Mouse (Mus musculus) neural tube, embryonic 10.5 days (tissue): ENCODE data around the gene Tacr2.

Experiments used
- DNase-seq: peaks from one replicate; pipeline ENCODE4 v3.0.0-alpha.2; 2017; ENCODE audit warnings: low spot score; ENCODE audit errors: extremely low spot score

Gene Tacr2

DNA sequence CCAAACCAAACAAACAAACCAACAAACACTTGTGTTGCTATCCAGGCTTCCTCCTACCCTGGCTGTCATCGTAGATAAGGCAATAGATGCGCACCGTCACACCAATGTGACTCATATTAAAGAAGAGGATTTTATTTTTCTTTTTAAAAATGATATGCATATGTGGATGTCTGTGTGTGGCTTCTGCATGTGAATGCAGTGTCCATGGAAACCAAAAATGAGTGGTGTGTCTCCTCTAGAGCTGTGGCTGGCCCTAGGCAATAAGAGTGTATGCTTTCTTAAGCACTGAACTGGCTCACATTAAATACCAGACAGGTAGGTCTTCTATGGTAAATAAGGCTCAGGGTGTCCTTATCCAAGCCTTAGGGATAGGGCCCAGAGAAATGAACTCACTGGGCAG, 13.6 kb upstream of the Tacr2 start:
- no peak for DNase-seq

GRCm38 (mm10) chr10:62239270-62239669, 13.0 kb upstream of the Tacr2 start:
- DNase-seq = no peak

GRCm38 (mm10) chr10:62242358-62242757, 9.9 kb upstream of the Tacr2 start:
- no peak for DNase-seq

- DNase-seq = peak; percentile 39
Measured at GRCm38 (mm10) chr10:62242896-62243295, 9.3 kb upstream of the Tacr2 start.

DNA sequence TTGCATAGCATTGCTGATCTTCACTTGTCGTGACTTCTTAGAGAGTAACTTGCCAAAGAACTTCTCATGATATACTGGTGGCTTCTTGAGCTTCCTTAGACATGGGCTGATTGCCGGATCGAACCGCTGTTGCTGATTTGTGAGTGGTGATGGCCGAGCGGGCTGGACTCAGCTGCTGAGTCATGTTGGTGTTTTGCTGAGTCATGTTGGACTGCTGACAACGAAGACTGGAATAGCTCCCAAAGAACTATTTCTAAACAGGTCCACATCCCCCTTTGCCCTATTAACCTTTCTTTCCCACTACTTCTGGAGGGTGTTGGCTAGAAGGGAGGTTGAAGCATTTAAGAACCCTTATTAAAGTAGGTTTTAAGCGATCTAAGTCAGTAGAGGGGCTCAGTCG, 8.2 kb upstream of the Tacr2 start:
- DNase-seq = no peak

DNA sequence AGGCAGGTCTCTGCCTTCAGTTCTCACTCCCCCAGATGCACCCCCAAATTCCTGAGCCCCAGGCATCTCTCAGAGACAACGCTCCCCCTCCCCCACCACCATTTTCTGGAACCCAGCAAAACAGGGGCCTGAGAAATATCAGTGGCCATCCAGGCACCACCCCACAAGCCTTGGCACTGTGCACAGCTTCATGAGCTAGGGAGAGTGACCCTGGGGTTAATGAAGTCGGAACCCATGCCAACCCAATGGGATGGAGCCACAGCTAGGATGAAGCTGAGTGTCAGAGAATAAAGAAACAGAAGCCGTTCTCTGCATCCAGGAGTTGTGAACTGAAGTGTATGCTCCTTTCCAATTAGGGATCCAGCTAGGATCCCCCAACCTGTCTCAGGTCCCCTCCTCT, 5.1 kb upstream of the Tacr2 start:
- no peak for DNase-seq

DNA sequence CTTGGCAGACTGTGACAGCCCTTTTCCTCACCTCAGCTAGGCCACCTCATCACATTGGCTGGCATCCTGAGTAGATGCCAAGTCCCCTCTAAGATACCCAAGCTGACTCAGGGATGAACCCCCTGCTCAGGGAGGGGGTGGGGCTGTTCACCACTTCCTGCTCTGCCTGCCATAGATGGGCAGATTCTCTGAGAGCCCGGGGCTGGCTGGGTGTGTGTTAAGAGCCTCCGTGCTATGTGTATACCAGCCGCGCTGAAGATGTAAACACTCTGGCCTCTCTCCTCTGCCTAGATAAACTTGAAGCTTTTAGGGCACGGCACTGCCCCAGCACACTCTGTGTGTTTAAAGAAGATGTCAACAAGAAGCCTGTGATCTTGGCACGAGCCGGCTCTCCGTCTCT, 4.4 kb upstream of the Tacr2 start:
- no peak for DNase-seq

- DNase-seq = no peak
Measured at GRCm38 (mm10) chr10:62252496-62253235, 428 bp downstream of the Tacr2 start.

DNA sequence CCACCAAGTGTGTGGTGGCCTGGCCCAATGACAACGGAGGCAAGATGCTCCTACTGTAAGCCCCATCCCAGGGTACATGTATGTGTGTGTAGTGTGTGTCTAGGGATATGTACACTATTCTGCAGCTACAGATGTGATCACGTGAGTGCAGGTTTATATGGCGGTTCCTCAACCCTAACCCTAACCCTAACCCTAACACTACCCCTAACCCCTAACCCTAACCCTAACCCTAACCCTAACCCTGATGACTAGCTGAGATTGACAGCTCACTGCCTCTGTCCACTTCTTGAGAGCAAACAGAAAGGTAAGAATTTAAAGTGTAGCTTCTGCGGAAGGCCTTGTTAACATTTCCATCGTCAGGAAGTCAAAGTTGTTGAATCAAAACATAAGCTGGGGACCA, 6.1 kb downstream of the Tacr2 start:
- DNase-seq = no peak

DNA sequence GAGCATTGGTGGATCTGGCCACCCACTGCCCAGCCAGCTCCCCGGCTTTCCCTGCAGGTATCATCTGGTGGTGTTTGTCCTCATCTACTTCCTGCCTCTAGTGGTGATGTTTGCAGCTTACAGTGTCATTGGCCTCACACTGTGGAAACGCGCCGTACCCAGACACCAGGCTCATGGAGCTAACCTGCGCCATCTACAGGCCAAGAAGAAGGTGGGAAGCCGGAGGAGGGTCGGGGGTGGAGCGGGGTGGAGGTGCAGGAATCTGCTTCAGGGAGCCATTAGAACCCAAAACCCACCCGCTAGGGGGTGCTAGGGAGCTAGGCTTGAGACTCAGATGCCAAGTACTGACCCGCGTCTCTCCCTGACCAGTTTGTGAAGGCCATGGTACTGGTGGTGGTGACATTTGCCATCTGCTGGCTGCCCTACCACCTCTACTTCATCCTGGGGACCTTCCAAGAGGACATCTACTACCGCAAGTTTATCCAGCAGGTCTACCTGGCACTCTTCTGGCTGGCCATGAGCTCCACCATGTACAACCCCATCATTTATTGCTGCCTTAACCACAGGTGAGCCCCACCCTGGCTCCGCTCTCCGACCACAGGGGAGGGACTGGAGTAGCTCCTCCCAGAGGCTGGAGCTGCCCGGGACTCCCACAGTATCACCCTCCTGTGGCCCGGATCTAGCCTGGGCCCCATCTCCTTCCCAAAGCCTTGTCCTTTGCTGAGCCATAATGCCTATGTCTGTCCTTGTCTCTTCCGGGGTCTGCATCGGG, 9.1 kb downstream of the Tacr2 start:
- DNase-seq = peak; percentile 88

DNA sequence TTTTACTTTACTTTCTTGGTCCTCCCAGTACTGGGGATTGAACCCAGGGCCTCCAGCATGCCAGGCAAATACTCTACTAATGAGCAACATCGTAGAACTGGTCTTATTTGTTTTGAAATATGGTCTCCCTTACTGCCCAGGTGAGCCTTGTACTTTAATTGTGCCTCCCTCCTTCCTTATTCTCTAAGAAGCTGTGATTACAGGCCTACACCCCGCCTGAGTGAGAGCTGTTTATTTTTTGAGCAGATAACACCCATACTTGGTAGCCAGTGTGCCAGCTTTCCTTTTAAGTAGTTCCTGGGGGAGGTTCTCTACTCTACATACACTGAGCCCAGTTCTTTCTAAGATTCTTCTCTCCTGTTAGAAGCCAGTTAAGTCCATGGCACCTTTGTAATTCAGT, 12.1 kb downstream of the Tacr2 start:
- DNase-seq = no peak

DNA sequence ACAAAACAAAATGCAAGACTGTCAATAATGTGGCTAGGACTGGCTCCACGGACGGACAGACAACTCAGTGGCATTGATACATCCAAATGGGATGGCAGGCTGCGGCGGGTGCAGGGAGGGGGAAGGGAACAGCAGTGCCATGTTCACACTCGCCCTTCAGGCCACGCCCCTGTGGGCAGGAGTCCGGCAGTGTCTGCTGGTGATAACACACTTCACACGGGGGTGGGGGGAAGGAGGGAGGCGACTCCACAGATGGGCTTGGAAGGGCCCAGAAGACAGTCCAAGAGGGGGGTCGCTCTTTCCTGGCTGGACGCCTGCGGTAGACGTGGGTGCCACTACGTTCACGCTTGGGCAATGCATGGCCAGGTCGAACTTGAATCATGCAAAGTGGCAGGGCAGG, 17.0 kb downstream of the Tacr2 start:
- no peak for DNase-seq

- peak; percentile 83 for DNase-seq
Measured at GRCm38 (mm10) chr10:62275235-62275634, 23.0 kb downstream of the Tacr2 start.

- DNase-seq = no peak
Measured at GRCm38 (mm10) chr10:62277499-62278293, 25.5 kb downstream of the Tacr2 start.

DNA sequence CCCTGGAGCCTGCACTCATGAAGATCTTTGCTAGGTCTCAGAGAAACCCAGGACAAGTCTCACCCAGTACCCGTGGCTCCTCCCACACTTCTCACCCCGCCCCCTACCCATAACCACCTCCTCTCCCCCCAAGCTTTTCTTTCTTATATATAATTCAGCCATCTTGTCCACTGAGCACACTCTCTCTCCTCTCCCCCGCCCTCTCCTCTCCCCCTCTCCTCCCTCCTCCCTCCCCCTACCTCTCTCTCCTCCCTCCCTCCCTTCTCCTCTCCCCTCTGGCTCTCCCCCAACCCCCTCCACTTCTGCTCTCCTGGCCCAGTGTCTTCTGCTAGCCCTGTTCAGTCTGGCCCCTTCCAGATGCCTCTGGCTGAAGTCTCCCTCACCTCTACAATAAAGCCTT, 26.8 kb downstream of the Tacr2 start:
- no peak for DNase-seq

DNA sequence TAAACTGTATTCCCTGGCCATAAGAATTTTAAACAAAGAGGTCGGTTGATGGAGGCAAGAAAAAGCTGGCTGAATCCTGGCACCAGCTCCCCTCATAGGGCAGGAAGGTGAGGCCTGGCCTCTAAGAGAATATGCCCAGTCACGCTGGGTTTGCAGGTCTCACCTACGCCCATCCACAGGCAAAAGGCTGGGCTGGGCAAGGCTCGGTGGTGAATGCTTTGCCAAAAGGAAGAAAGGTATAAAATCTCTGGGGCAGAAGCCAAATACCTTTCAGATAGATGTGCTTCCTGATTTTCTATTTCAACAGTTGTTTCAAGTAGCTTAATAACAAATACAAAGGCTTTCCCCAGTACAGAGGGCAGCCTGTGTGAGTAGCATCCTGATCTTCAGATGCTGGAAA, 27.4 kb downstream of the Tacr2 start:
- DNase-seq = no peak

- DNase-seq = no peak
Measured at GRCm38 (mm10) chr10:62282782-62283181, 30.5 kb downstream of the Tacr2 start.

GRCm38 (mm10) chr10:62283206-62283792, 31.1 kb downstream of the Tacr2 start:
- DNase-seq = no peak

DNA sequence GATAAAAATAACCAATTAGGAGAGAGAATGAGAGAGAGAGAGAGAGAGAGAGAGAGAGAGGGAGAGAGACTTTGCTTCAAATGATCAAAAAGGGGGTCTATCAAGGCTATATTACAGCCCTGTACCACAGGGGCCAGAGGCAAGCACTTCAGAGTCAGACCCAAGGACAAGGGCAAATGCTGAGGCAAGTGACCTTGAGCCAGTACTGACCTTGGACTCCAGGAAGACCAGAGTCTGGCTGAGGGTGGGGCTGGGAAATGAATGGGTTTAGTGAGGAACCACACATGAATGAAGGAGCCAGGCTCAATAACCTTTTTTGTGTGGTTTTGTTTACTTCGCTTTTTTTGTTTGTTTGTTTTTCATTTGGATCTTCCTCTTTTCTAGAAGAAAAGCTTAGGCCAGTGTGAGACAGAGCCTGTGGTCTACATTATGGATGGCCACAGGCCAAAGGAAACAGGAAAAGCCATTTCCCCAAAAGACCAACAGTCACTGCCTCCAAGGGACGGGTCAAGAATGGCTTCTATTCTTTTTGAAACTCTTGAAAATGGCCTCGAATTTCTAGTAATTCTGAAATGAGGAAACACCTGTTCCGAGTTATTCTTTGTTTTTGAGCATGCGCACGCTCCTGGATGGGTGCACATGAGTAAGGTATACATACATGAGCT, 35.4 kb downstream of the Tacr2 start:
- DNase-seq = no peak

- no peak for DNase-seq
Measured at GRCm38 (mm10) chr10:62294112-62294511, 41.9 kb downstream of the Tacr2 start.
